Mouse (Mus musculus) testis, postnatal 10 days (tissue): ENCODE measurements around the gene Dhrs2.

Experiments used
- DNase-seq: peaks from one replicate; pipeline ENCODE4 v3.0.0; 2021; ENCODE audit warnings: low spot score

Gene Dhrs2

DNA sequence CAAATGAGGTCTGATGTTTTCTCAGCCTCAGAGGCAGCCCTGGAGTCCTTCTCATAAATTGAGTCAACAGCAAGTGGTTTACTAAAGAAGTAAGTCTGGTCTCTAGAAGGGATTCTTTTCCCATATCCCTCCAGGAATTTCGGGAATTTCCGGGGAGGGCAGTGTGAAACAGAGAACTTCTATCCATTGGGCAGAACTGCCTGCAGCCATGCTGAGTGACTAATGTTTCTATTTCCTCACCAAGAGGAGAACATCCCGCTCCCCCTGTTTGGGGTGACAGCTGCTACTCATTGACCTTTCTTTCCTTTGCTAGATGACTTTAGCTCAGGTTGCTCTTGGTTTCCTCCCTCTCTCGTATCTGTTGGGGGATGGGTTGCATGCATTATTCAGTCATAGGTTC, 31.8 kb downstream of the Dhrs2 start:
- DNase-seq: no peak

- no peak for DNase-seq
Measured at GRCm38 (mm10) chr14:55255443-55255842, 33.6 kb downstream of the Dhrs2 start.

GRCm38 (mm10) chr14:55271158-55271557, 49.4 kb downstream of the Dhrs2 start:
- DNase-seq: peak; percentile 64

DNA sequence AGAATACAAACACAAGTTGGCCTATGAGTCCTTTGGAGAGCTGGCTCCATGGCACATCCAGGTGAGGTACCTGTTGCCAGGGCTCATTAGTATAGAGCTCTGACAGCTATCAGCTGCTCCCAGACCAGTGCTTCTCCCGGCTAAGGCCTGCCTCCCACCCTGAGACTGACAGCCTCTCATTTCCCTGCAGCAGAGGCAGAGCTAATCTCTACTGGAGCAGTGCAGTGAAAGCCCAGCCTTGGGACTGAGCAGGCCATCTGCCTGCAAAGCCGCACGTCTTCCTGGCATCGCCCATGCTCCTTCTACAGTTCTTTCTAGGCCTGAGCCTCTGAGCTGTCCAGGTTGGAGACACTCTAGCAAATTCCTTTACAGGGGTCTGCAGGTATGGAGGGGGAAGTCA, 51.2 kb downstream of the Dhrs2 start:
- no peak for DNase-seq

DNA sequence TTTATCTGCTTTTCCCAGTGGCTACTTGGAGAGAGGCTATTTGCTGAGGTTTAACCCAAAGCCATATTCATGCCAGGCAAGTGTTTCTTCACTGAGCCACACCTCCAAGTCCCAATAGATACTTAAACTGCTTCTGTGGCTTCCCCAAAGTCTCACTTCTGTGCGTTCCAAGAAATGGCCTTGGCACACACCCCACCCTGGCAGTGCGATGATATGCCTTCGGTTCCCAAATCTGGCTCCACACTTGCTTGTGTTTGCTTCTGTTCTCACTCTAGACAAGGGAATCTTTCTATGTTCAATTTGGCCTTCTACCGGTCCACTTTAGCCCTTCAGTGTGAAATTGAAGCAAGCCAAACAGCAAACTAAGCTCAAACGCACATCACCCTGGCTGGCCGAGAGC, 53.0 kb downstream of the Dhrs2 start:
- no peak for DNase-seq

DNA sequence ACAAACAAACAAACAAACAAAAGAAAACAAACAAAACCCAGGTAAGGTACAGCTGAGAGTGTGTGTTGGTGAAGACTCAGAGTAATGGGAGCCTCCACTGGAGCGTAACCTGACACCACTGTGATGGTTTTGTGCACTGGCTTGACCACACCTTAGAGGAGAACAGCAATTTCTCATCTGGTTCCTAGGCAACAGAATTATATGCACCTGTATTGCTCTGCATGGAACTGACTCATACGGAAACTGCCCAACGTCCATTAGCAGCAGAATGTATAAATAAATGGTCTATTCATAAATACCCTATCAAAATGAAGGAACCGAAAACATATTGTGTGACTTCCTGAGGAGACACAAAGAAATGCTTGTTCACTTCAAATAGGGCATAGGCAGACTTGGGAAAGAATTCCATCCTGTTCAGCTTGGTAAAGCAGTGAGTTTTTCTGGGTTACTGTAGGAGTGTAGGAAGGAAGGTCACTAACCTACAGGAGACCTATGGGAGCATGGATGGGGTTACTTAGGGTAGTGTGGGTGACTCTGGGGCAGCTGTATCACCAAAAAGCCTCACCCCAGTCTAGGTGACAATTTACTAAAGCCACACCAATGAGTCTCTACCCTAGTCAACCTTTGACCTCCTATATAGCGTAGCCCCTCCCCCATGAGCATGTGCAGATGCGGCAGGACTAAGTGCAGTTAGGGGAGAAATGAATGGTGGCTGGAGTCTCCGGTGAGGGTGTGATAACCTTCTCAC, 57.7 kb downstream of the Dhrs2 start:
- no peak for DNase-seq
